Mouse (Mus musculus) inflammation-experienced regulatory T-cells, adult 6 months (primary cell): ENCODE results near the gene Hist1h2ac. TPM values are rescaled to one million over a fixed set of nuclear protein-coding genes. Genes with fewer than 3 reads are reported as not detected.
"Not testable (repeated sequence)": the region's sequence is repeated elsewhere in the genome, so short reads cannot be mapped to it uniquely, and the experiment has no call there.

Experiments used
- ATAC-seq: one replicate; pipeline ENCODE4 v1.8.0; 2017
- polyA plus RNA-seq, 3 experiments: library from polyadenylated mRNA; unstranded; fragments of 100-300 nt; shearing (Covaris generic); gene quantifications; one replicate each; pipeline ENCODE4 v1.2.1; 2017

The Hist1h2ac gene
- polyA plus RNA-seq: under 1 TPM; 0.43 to 0.47 (median 0.47) TPM

GRCm38 (mm10) chr13:23683755-23684281, at the start of gene Hist1h2ac, which contains the start of gene Hist1h2bc:
Gene Hist1h2ac (minus strand): TSS chr13:23683948.
Gene Hist1h2bc (plus strand): TSS chr13:23684199.
- peak; percentile 97 for ATAC-seq

DNA sequence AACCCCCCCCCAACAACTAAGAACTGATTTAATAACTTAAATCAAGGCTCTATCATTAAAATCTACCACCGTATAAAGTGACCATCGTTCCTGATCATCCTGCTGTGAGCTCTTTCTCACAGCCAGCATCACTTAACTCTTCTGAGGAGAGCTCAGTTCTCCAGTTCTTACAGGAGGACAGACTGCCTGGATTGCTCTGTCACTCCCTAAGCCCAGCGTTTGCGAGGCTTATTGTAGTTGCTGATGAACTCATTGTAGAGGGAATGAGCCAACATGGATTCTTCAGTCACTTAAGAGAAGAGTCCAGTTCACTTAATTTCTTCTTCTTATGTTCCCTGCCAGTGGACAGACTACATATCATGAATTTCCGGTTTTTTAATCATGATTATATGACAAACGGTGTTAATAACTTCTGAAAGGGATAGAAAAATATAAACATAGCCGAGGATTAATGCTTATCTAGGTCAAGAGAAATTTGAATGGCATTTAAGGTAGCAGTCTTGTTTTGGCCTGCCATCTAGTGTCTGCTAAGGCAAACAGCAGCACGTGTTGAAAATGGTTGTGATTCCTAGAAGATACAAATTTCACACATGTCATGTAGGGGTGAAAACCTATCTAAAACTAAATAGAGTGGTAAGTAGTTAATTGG, 48.5 kb upstream of the Hist1h2ac start:
- peak; percentile 90 for ATAC-seq

GRCm38 (mm10) chr13:23730479-23730878, 46.7 kb upstream of the Hist1h2ac start:
- no peak for ATAC-seq

DNA sequence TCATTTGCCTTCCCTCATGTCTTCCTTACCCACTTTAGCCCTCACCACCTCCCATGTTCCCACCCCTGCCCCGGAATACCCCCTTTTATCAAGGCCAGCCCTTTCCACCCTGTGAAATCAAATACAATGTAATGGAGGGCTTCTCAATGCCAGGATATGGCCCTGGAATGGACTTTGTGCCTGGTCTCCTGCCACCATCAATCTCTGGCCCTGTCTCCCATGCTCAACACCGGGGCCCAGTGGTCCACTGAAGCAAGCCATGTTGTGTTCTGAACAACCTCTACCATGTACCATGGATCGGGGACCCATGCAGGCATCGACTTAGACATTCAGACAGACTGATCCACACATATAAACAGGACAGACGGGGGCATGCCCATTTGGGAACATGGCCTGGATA, 46.0 kb upstream of the Hist1h2ac start:
- ATAC-seq: no peak

DNA sequence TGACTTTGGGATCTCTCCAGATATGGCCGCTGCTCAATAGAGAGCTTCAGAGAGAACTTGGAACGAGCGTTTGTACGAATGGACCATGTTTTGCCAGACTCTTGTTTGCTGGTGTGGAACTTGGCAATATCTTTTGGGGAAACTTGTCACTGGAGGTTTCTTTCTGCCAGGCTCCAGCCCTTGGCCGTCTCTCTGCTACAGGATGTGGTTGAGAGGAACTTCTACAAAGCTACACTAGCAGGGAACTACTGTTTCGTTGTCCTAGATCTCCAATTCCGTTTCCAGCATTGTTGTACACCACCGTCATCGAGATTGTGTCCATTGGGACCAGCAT, 45.4 kb upstream of the Hist1h2ac start:
- peak; percentile 69 for ATAC-seq

GRCm38 (mm10) chr13:23728472-23729191, 44.9 kb upstream of the Hist1h2ac start:
- ATAC-seq: no peak

GRCm38 (mm10) chr13:23725213-23725612, 41.5 kb upstream of the Hist1h2ac start:
- no peak for ATAC-seq

DNA sequence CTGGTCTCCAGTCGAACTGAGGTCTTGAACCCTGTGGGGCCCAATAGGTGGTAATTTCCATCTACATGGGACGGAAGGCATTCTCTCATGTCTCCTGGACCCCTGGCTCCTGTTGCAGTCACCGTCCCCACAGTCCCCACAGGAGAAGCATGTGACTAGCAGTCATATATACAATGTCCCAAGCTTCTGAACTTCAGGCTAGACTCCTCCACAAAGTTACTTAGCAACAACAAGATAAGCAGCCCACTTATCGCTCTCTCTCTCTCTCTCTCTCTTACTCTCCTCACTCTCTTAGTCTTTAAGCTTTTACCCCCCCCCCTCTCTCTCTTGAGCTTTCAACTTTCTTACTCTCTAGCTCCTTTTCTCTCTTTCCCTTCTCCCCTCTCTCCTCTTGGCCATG, 40.5 kb upstream of the Hist1h2ac start:
- ATAC-seq: no peak

DNA sequence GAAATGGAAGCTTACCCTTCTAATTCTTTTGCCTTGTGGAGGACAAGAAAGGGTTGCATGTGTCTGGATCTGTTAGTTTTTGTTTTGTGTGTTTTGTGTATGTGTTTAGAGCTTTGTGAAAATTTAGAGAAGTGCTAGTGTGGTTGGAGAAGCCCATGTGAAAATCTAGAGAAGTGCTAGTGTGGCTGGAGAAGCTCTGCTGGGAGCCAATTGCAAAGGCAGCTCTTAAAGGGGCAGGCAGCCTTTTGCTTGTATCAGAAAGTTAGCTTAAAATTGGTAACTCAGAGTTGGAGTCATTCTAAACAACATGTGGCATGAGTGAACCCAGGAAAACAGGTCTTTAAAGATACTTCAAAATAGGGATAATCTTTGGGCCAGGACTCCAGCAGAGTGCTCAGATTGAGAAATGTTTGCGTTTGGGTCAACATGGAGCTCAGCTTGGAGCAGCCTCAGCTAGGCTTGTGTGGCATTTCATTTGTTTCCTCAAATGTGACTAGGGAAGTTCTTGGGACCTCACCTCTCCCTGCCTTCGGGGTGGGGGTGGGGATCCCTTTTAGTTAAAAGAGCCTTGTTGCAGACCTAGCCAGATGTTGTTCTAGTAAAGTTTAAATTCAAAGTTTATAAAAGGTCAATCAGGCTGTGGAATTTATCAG, 34.0 kb upstream of the Hist1h2ac start:
- not testable (repeated sequence) for ATAC-seq

DNA sequence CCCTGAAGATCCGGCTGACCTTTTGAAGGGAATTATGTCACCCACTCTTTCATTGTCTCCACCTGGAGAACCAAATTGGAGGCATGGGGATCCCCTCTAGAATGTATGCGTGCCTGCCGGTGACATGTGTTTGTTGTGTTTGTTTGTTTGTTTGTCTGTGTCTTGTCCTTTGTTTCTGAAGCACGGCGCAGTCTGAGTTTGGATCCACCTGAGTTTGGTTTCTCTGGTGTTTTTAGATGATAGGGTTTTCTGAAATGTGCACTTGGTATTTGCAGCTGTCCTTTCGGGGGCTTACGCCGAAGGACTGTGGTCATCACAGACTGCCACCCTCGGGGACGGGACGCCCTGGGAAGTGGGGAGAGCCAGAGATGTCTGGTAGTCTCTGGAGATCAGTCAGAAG, 33.4 kb upstream of the Hist1h2ac start:
- no peak for ATAC-seq

GRCm38 (mm10) chr13:23716261-23717042, 32.7 kb upstream of the Hist1h2ac start:
- no peak for ATAC-seq

DNA sequence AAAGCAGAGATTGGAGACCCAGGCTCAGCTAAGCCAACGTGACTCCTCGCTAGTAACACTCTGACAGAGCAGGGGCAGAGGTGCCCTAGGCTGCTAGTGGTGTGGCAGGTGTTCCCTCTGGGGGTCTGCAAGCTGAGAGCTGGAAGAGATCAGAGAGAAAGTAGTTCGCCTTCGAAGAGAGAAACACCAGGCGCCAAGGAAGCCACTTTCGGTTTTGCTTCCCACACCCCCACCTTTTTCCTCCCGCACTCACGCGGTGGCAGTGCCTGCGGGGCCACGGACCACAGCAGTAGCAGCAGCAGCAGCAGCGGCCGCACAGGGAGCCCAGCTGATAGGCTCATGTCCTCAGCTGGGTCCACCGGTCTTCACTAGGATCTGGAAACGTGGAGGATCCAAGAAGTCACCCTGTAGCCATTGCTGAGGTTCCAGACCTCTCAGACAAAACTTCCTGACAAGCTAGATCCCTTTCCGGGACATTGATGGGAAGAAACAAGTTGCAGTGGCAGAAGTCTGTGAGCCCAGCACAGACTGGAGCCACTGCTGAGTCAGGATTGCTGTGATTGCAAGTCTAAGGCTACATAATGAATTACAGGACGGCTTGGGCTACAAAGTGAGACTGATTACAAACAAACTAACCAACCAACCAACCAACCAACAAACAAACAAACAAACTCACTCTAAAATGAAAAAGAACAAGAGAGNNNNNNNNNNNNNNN, 26.8 kb upstream of the Hist1h2ac start, which contains the start of gene Hfe:
Gene Hfe (minus strand): TSS at position 481 of the 716 bp plus-strand sequence.
- ATAC-seq: peak; percentile 93

- ATAC-seq: peak; percentile 44
Observed at GRCm38 (mm10) chr13:23709714-23710373, 26.1 kb upstream of the Hist1h2ac start.

DNA sequence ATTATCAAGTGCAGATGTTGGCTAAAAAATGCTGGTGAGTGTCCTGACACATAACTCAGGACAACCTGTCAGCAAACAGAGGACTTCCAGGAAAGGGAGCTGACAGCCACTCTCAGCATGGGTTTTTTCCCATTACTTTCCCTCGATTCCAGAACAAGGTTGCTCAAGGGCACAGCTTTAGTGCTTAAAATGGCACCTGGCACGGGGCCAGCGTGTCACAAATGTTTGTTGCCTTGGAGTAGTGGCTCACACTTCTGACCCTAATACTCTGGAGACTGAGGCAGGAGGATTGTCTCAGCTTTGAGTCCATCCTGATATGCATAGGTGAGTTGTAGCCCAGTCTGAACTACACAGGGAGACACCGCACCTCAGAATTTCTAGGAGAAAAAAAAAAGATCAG, 24.9 kb upstream of the Hist1h2ac start:
- ATAC-seq: no peak

DNA sequence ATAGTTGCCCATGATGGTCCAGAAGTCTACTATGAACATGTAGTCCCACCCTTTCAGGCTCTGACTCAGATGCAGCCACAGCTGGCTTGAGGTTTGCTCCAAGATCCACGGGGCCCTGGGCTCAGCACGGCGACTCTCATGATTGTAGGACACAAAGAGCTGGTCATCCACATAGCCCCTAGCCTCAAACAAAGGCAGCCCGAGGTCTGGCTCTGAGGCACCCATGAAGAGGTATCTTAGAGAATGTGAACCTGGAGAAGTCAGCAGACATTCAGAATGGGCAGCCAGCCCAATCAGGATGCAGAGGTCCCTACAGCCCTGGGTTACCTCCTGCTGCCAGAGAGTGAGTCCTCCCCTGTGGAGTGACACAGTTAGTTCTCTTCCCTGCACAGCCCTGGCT, 24.3 kb upstream of the Hist1h2ac start:
- ATAC-seq: no peak

DNA sequence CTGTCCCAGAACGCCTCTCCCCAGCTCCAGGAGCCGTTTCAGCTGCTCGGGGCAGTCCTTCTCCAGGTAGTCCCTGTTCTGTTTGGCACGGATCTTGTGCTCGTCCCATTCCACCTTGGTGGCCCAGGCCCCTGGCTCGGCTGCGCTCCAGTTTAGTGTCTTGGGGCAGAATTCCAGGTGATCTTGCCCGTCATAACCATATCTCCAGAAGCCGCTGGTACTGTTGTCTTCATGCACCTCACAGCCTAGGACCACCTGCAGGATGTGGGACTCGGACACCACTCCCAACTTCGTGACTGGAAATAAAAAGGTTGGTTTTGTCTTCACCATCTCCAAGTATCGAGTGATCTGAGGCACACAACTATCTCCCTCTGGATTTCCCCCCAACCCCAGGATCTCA, 23.0 kb upstream of the Hist1h2ac start:
- ATAC-seq: no peak

- no peak for ATAC-seq
Observed at GRCm38 (mm10) chr13:23705751-23706356, 22.1 kb upstream of the Hist1h2ac start.

DNA sequence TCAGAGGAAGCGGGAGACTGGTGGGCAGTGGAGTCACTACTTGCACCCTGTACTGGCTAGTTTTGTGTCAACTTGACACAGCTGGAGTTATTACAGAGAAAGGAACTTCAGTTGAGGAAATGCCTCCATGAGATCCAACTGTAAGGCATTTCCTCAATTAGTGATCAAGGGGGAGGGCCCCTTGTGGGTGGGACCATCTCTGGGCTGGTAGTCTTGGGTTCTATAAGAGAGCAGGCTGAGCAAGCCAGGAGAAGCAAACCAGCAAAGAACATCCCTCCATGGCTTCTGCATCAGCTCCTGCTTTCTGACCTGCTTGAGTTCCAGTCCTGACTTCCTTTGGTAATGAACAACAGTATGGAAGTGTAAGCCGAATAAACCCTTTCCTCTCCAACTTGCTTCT, 19.1 kb upstream of the Hist1h2ac start:
- not testable (repeated sequence) for ATAC-seq

DNA sequence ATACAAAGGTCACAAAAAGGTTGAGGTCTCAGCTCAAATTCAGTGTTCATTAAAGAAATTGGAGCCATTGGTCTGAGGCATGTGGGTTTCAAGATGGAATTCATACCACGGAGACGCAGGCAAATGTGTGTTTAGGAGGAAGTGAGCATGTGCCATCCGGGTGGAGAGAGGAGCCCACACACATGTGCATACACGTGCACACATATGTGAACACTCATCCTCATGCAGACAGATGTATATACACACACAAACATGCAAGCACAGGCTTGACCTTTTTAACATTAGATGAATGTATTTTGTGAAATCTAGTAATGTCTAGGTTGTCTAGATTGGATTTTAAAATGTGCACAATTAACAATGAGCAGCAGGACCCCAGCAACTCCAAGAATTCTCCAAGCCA, 18.5 kb upstream of the Hist1h2ac start:
- no peak for ATAC-seq

GRCm38 (mm10) chr13:23700786-23701520, 17.2 kb upstream of the Hist1h2ac start:
- peak; percentile 52 for ATAC-seq
